Mouse (Mus musculus) cerebellum, adult 2 months (tissue): ENCODE measurements around the gene Ubl7.

Experiments
- CTCF ChIP-seq: fragments of 200-500 bp; IDR thresholded peaks from 2 replicates; pipeline ENCODE4 v1.5.1; 2011; ENCODE audit warnings: low read depth, mild to moderate bottlenecking, control low read depth, low read length, moderate library complexity, borderline replicate concordance; ENCODE audit not compliant: insufficient read depth
- POLR2A ChIP-seq: fragments of 200-500 bp; IDR thresholded peaks from 2 replicates; pipeline ENCODE4 v1.6.1; 2011; ENCODE audit warnings: low read length, control low read depth, borderline replicate concordance; ENCODE audit not compliant: insufficient read depth

DNA sequence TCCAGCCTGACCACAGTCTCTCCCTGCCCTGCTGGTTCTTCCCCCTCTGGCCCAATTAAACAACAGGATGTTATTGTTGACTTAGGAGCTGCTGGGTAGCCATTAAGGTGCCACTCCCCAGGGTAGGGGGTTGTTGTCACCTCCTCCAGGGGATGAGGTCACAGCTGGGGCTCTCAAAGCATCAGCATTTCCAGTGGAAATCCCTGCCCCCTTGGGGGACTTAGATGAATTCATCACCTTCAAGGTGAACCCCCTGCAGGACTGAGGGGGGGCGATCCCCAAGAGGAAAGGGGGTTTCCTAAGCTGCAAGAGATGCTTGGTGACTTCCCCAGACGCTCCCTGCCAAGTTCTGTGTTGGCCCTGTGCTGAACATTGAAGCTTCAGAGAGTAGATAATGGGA, 32.3 kb downstream of the Ubl7 start:
- no peak for TF ChIP-seq CTCF
- TF ChIP-seq POLR2A = no peak
